Mouse (Mus musculus) brain, embryonic 14.5 days (tissue): ENCODE results near the gene March10.

ENCODE experiments used
- CTCF ChIP-seq: fragments of 200-500 bp; IDR thresholded peaks from 2 replicates; pipeline ENCODE4 v1.5.1; 2012; ENCODE audit warnings: inconsistent platforms, mild to moderate bottlenecking, moderate library complexity, borderline replicate concordance; ENCODE audit not compliant: insufficient read depth, insufficient read length; ENCODE audit errors: extremely low read depth
- POLR2A ChIP-seq: fragments of 200-500 bp; IDR thresholded peaks from 2 replicates; pipeline ENCODE4 v1.6.1; 2012; ENCODE audit warnings: mild to moderate bottlenecking, inconsistent platforms, borderline replicate concordance; ENCODE audit not compliant: poor library complexity, insufficient read depth, insufficient read length, severe bottlenecking; ENCODE audit errors: extremely low read depth

DNA sequence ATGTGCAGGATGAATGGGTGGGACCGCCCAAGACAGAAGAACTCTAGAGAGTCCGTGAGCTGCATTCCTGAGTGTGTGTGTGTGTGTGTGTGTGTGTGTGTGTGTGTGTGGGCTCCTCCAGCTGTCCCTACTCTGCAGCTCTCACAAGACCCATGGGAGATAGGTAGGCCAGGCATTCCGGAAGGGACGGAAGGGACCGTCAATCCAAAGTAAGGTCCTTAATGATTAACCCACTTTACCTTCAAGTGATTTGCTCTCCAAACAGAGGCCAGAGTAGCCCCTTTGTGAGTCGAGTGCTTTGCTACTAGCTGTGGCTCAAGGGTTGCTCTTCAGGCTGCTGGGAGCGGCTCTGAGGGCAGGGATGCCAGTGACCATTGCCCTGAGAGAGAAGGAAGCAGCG is 104.4 kb downstream of the March10 start:
- TF ChIP-seq POLR2A (no peak), CTCF (no peak)
